Mouse (Mus musculus) hindbrain, embryonic 16.5 days (tissue): ENCODE results near the gene Ctsh. TPM values are rescaled to one million over a fixed set of nuclear protein-coding genes. Genes with fewer than 3 reads are reported as not detected.
"Not testable (repeated sequence)": the region's sequence is repeated elsewhere in the genome, so short reads cannot be mapped to it uniquely, and the experiment has no call there.

Experiments used
- ATAC-seq: fragments of 200-750 bp; cut with Nextera tagmentation; 2 replicates; pipeline ENCODE4 v1.8.0; 2017; ENCODE audit warnings: moderate TSS enrichment, moderate library complexity
- H3K27ac ChIP-seq: fragments of 300-500 bp; sonication (generic); 2 replicates; pipeline ENCODE4 v1.5.1; 2014; ENCODE audit warnings: low read depth, mild to moderate bottlenecking, control low read depth, low read length, moderate library complexity
- H3K27me3 ChIP-seq: fragments of 300-500 bp; sonication (generic); replicated peaks from 2 replicates; pipeline ENCODE4 v1.6.1; 2014; ENCODE audit warnings: low read length; ENCODE audit not compliant: control insufficient read depth, insufficient read depth
- H3K36me3 ChIP-seq: fragments of 300-500 bp; sonication (generic); 2 replicates; pipeline ENCODE4 v1.6.1; 2014; ENCODE audit warnings: mild to moderate bottlenecking, low read length, moderate library complexity, mixed read lengths; ENCODE audit not compliant: control insufficient read depth, insufficient read depth
- H3K4me1 ChIP-seq: fragments of 300-500 bp; sonication (generic); 2 replicates; pipeline ENCODE4 v1.6.1; 2014; ENCODE audit warnings: low read depth, low read length; ENCODE audit not compliant: control insufficient read depth, insufficient read depth
- H3K4me2 ChIP-seq: fragments of 300-500 bp; sonication (generic); 2 replicates; pipeline ENCODE4 v1.6.1; 2014; ENCODE audit warnings: mild to moderate bottlenecking, low read length, control low read depth, moderate library complexity
- H3K4me3 ChIP-seq: fragments of 300-500 bp; sonication (generic); 2 replicates; pipeline ENCODE4 v1.5.1; 2014; ENCODE audit warnings: mild to moderate bottlenecking, low read length, control low read depth, moderate library complexity
- H3K9ac ChIP-seq: fragments of 300-500 bp; sonication (generic); 2 replicates; pipeline ENCODE4 v1.6.1; 2014; ENCODE audit warnings: low read depth, mild to moderate bottlenecking, control low read depth, low read length, moderate library complexity
- H3K9me3 ChIP-seq: fragments of 300-500 bp; sonication (generic); 2 replicates; pipeline ENCODE4 v1.6.1; 2014; ENCODE audit warnings: mild to moderate bottlenecking, low read length, moderate library complexity; ENCODE audit not compliant: control insufficient read depth
- WGBS: fragments of 180-500 bp; shearing (Covaris S2); extraction: QIAGEN DNeasy Blood & Tissue Kit; methylation state at CpG from one replicate; pipeline ENCODE4 v1.1.7; 2014; 5-methylcytosine and 5-hydroxymethylcytosine counted together
- polyA plus RNA-seq: library from polyadenylated mRNA; unstranded; fragments of >200 nt; fragmentation: Nextera tagmentation; extraction: Ambion mirVana; gene quantifications from 2 replicates; pipeline ENCODE4 v1.2.1, GENCODE M21; 2015

Gene Ctsh
- polyA plus RNA-seq, 1 experiment from 2014 or later: 40.1 TPM

DNA sequence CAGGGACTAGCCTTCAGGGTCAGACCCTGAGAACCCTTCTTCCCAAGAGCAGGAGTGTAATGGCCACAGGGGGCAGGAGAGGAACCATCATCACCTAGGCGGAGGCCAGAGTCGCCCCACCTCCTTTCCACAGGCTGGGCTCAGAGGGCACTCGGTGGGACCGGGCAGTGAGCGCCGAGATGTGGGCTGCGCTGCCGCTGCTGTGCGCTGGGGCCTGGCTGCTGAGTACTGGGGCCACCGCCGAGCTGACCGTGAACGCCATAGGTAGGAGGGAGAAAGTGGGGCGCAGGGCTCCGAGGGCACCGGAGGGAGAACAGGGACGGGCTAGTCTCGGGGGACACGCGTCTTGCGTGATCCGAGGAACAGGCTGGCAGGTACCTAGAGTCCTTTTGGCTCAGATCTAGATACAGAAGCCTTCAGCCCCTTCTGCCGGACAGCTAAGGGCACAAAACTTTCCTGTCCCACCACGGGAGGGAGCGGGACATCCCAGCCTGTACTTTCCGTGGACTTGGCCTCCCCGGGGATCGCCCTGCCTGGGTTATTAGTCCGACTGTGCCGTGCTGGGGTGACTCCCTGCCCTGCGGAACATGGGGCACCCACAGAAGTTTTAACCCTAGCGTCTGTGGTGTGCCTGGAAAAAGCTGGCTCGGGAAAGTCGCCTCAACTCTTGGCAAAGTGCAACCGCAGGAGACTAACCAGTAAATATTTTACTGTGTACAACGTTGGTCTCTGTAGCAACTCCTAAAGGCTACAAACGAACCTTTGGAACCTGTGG is 606 bp downstream of the Ctsh start:
- Histone ChIP-seq H3K4me3 (peak overlapping the region; percentile 40), H3K9me3 (no peaks in the 10 kb centered on the region), H3K27ac (no peak overlapping the region), H3K4me1 (peaks cover 7% of the 10 kb centered on the region), H3K27me3 (no peaks in the 10 kb centered on the region; the same call in none of the 2 replicates), H3K9ac (peak overlapping the region; percentile 59), H3K36me3 (no peaks in the 10 kb centered on the region), H3K4me2 (peak overlapping the region; percentile 82)
- ATAC-seq: peak; percentile 88
- WGBS: under 1% methylated on average over 36 of the region's 37 CpGs

DNA sequence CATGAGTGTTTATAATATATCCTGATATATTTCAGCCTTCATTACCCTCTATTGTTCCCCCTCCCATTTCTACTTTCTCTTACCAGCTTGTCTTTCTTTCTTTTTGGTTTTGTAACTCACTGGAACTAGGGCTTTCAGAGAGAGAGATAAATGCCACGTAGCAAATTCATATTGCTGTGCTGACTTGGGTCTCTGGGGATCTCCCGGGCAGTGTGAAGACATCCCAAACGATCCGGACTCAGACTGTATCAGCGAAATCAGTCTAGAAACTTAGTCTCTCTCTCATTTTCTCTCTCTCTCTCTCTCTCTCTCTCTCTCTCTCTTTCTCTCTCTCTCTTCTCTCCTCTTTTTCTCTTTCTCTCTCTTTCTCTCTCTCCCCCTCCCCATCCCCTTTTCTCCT is 1.5 kb downstream of the Ctsh start:
- peak overlapping the region; percentile 19; the same call in 1 of the 2 replicates for H3K4me2 ChIP-seq
- peaks cover 7% of the 10 kb centered on the region for H3K4me1 ChIP-seq
- H3K27ac ChIP-seq: no peak overlapping the region
- H3K27me3 ChIP-seq: no peaks in the 10 kb centered on the region; the same call in none of the 2 replicates
- no peaks in the 10 kb centered on the region for H3K36me3 ChIP-seq
- no peak for ATAC-seq
- WGBS: 47% methylated on average over 5 of the region's 5 CpGs
- H3K9ac ChIP-seq: no peak overlapping the region
- H3K9me3 ChIP-seq: no peaks in the 10 kb centered on the region
- H3K4me3 ChIP-seq: no peak overlapping the region

DNA sequence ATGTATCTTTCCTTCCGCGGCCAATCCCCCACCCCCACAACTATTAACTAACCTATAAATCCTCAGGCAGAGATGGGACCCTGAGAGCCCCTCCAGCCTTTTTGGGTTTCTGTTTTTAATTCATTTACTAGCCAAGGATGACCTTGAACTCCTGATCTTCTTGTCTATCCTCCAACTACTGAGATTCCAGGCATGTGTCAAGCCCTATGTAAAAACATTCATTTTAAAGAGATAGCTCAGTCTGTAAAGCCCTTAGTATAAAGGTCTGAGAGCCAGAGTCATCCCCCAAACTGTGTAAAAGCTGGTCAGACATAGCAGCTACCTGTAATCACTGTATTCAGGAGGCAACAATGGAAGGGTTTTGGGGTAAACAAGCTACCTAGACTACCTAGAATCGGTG is 2.0 kb downstream of the Ctsh start:
- no peak overlapping the region for H3K4me3 ChIP-seq
- no peaks in the 10 kb centered on the region; the same call in none of the 2 replicates for H3K27me3 ChIP-seq
- ATAC-seq: no peak
- H3K27ac ChIP-seq: no peak overlapping the region
- H3K4me2 ChIP-seq: no peak overlapping the region
- H3K9ac ChIP-seq: no peak overlapping the region
- H3K9me3 ChIP-seq: no peaks in the 10 kb centered on the region
- 82% methylated on average over 3 of the region's 3 CpGs for WGBS
- H3K36me3 ChIP-seq: no peaks in the 10 kb centered on the region
- H3K4me1 ChIP-seq: peaks cover 7% of the 10 kb centered on the region

DNA sequence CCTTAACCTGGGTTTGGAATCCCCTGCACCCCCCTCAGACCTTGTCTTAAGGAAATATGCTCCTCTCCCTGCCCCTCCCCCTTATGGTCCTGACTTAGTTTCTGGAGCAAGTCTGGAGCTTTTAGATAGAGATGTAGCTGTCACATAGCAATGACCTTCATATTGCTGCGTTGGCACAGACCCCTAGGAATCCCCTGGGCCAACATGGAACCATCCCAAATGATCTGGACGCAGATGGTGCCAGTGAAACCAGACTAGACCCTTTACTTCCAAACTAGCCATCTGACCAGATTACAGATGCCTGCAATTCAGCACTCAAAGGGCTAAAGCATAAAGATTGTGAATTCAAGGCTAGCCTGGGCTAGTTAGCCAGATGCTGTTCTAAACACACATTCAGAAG is 2.8 kb downstream of the Ctsh start:
- Histone ChIP-seq H3K4me2 (no peak overlapping the region), H3K9ac (no peak overlapping the region), H3K9me3 (no peaks in the 10 kb centered on the region), H3K36me3 (no peaks in the 10 kb centered on the region), H3K4me3 (no peak overlapping the region), H3K4me1 (peaks cover 7% of the 10 kb centered on the region), H3K27ac (no peak overlapping the region), H3K27me3 (no peaks in the 10 kb centered on the region; the same call in none of the 2 replicates)
- no peak for ATAC-seq
- 76% methylated on average over 2 of the region's 2 CpGs for WGBS

DNA sequence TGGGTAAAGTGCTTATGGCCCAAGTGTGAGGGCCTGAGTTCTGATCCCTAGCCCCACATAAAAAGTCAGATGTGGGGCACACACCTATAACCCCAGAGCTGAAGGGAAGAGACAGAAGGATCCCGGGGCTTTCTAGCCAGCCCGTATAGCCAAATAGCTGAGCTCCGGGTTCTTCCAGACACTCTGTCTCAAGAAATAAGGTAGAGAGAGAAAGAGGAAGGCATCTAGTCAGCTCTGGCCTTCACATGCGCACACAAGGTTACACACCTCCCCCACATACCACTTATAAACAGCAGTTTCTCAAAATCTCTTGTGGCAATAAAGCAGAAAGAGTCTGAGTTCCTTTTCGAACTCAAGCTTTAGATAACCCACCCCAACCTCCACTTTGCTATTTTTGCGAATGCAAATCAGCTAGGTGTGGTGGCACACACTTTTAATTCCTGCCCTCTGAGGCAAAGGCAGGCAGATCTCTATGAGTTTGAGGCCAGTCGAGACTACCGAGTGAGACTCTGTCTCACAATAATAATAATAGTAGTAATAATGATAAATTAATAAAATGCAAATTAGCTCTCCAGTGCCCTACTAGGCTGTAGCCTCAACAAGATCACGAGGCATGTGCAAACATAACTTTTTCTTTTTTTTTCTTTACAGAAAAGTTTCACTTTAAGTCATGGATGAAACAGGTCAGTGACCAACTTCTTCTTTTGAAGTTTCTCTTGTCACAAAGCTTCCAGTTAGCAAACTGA is 6.0 kb downstream of the Ctsh start:
- 88% methylated on average over 9 of the region's 9 CpGs for WGBS
- H3K36me3 ChIP-seq: no peaks in the 10 kb centered on the region
- H3K4me1 ChIP-seq: no peaks in the 10 kb centered on the region
- no peak overlapping the region for H3K27ac ChIP-seq
- no peaks in the 10 kb centered on the region for H3K27me3 ChIP-seq
- no peaks in the 10 kb centered on the region for H3K9me3 ChIP-seq
- no peak for ATAC-seq
- no peak overlapping the region for H3K4me3 ChIP-seq
- H3K9ac ChIP-seq: no peak overlapping the region
- H3K4me2 ChIP-seq: no peak overlapping the region

DNA sequence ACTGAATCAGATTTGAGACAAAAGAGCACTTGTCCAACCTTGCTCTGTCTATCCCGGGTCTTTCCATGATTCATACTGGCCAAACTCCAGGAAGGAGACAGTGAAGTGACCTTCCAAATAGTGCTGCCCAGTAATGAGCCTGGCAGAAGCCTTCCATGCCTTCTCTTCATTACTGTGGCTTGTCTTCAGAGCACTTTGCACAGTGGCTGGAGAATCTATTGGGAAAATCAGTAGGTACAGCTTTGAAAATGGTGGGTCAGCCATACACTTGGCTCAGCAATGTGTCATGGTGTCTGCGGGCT is 6.6 kb downstream of the Ctsh start:
- Histone ChIP-seq H3K9me3 (no peaks in the 10 kb centered on the region), H3K27me3 (no peaks in the 10 kb centered on the region), H3K4me1 (no peaks in the 10 kb centered on the region), H3K4me3 (no peak overlapping the region), H3K36me3 (no peaks in the 10 kb centered on the region), H3K27ac (no peak overlapping the region), H3K9ac (no peak overlapping the region), H3K4me2 (no peak overlapping the region)
- WGBS: 85% methylated on average over 2 of the region's 2 CpGs
- ATAC-seq: no peak

DNA sequence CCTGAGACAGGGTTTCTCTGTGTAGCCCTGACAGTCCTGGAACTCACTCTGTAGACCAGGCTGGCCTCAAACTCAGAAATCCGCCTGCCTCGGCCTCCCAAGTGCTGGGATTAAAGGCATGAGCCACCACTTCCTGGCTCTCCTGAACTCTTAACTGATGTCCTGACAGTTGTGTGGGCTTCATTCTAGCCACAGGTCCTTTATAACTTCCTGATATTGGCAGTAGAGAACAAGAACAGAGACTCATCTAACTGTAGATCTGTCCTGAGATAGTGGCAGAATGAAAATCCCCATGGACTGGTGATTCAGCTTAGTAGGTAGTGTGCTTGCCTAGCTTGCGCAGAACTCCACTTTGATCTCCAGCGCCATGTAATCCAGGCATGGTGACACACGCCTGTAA is 7.0 kb downstream of the Ctsh start:
- not testable (repeated sequence) for H3K4me1 ChIP-seq, H3K36me3 ChIP-seq, H3K9ac ChIP-seq, H3K4me2 ChIP-seq, H3K4me3 ChIP-seq, H3K27ac ChIP-seq, ATAC-seq, H3K27me3 ChIP-seq, H3K9me3 ChIP-seq
- WGBS: 93% methylated on average over 5 of the region's 5 CpGs

DNA sequence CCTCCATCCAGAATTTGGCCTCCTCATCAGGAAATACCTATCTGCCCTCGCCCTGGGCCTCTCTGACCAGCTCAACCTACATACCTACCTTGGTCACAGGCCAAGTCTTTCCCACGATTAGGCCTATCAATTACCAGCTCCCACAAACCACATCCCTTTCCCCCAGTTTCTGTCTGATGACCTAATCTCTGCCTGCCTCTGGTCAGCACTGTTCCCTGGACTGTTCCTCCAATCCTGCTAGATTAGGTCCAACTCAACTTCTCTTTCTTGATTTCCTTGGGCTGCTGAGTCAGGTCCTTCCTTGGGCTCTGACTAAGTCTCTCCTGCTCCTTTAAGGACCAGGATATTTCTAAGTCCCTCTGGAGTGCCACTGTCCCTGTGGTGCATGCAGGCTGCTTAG is 13.4 kb downstream of the Ctsh start:
- Histone ChIP-seq H3K4me2 (no peak overlapping the region), H3K4me1 (no peaks in the 10 kb centered on the region), H3K27ac (no peak overlapping the region), H3K9ac (no peak overlapping the region), H3K9me3 (no peaks in the 10 kb centered on the region), H3K4me3 (no peak overlapping the region), H3K36me3 (no peaks in the 10 kb centered on the region), H3K27me3 (no peaks in the 10 kb centered on the region)
- 75% methylated on average over 2 of the region's 2 CpGs for WGBS
- no peak for ATAC-seq

DNA sequence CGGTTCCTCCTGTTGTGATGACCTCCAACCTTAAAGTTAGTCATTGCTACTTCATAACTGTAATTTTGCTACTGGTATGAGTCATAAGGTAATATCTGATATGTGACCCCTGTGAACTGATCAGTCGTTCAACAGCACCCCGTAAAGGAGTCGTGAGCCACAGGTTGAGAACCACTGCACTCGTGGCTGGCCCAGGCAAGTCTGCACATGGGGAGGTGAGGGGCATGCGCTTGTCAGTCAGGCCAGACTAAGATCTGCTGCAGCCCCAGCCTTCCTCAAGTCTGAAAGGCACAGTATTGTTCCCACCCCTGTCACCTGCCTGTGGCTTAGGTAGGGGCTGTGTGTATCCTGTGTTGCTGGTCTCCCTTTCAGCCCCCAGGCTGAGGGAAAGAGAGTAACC is 14.8 kb downstream of the Ctsh start:
- Histone ChIP-seq H3K36me3 (no peaks in the 10 kb centered on the region), H3K4me1 (no peaks in the 10 kb centered on the region), H3K4me3 (no peak overlapping the region), H3K4me2 (no peak overlapping the region), H3K9ac (no peak overlapping the region), H3K27ac (no peak overlapping the region), H3K27me3 (no peaks in the 10 kb centered on the region), H3K9me3 (no peaks in the 10 kb centered on the region)
- WGBS: 93% methylated on average over 6 of the region's 6 CpGs
- no peak for ATAC-seq
